Mouse (Mus musculus) kidney, postnatal 10 days (tissue): ENCODE data around the gene Ccdc122.
A peak's percentile ranks its signal among the peaks of the same experiment; 100 is the strongest.

Experiments
- DNase-seq: peaks from one replicate; pipeline ENCODE4 v3.0.0; 2021; ENCODE audit warnings: mixed read lengths

Gene Ccdc122

DNA sequence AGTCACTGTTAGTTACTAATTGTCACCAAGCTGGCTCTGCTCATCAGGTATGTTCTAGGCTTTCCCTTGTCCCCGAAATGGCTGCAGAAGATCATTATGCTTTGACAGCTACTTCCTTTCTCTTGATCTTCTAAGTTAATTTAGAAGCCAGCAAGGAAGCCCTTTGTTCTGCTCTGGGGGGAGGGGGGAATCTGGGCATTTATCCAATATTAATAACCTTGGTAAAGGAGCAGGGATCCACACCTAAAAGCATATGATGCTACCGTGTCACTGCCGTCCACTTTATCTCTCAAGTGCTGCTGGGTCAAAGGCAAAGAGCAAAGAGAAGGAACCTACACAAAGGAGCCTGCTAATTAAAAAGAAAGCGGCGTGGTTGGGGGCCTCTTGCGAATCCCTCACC, 100.4 kb downstream of the Ccdc122 start:
- no peak for DNase-seq

GRCm38 (mm10) chr14:77141324-77142282, 105.0 kb downstream of the Ccdc122 start:
- DNase-seq = peak; percentile 91

GRCm38 (mm10) chr14:77145103-77145502, 108.5 kb downstream of the Ccdc122 start:
- DNase-seq = no peak

GRCm38 (mm10) chr14:77147635-77148034, 111.1 kb downstream of the Ccdc122 start:
- DNase-seq = no peak

DNA sequence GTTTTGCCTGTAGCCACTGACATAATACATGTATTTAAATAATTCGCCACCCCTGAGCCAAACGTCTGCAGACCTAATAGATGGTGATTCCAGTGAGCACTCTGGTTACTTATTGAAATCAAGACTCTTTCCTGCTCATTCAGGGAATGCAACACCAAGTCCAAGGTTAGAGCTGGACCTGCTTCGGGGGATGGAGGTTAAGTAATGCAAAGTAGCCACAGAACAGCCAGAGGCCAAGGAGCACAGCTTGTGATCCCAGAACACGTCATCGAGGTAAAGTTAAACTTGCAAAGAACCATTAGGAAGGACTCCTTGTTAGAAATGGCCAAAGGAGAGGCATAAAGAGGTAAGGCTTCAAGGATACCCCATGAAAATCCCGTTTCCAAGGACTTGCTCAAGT, 114.0 kb downstream of the Ccdc122 start:
- no peak for DNase-seq

GRCm38 (mm10) chr14:77151431-77151830, 114.9 kb downstream of the Ccdc122 start:
- DNase-seq = no peak

GRCm38 (mm10) chr14:77156222-77156910, 119.8 kb downstream of the Ccdc122 start, which contains the start of gene Enox1:
Gene Enox1 (plus strand): TSS chr14:77156763.
- DNase-seq = peak; percentile 85

DNA sequence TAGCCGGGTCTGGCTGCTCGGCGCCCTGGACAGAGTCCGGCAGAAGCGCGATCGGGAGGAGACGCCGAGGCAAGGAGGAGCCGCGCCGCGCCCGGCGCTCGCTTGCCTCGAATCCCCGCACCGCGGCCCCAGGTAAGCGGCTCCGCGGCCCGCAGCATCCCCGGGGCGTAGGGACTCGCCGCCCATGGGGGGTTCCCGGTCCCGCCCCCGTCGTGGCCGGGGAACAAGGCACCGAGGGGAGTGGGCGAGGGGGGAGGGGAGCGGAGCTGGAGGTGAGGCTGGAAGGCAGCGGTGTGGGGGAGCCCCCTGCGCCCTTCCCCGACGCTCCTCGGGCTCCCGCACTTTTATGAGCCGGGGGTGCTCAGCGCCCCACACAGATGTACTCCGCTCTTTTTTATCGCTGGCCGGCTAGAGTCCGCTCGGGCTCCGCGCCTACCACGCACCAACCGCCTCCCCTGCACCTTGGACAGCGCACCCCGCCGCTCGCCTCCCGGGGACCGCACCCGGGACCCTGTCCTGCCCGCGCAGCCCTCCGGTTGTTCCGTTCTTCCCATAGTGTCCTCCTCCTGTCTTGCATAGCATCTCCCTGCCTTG, 120.4 kb downstream of the Ccdc122 start:
- DNase-seq = peak; percentile 46

- peak; percentile 78 for DNase-seq
These were observed 120.9 kb downstream of the Ccdc122 start for GRCm38 (mm10) chr14:77157505-77157911.

DNA sequence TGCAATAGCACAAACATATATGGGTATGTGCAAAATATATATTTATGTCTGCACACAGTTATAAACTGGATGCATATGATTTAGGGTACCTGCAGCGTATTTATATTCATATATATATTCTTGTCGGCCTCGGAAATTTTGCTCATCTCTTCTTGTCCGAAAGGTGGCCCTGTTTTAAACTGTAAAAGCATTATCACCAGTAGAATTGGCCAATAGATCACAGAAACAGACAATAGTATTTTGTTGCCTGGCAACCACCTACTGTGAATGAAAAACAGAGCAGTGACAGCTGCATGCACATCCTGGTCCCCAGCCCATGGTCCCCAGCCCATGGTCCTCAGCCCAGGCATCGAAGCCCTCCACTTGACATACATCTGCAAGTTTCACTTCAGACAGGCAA, 122.8 kb downstream of the Ccdc122 start:
- no peak for DNase-seq
